Mouse (Mus musculus) neural tube, embryonic 10.5 days (tissue): ENCODE data around the gene Tenm4.

ENCODE experiments used
- DNase-seq: peaks from one replicate; pipeline ENCODE4 v3.0.0-alpha.2; 2017; ENCODE audit warnings: low spot score; ENCODE audit errors: extremely low spot score

The Tenm4 gene

GRCm38 (mm10) chr7:96406630-96407214 is 235.7 kb downstream of the Tenm4 start:
- DNase-seq = no peak

- peak; percentile 35 for DNase-seq
Observed at GRCm38 (mm10) chr7:96408161-96408889, 237.3 kb downstream of the Tenm4 start.

- no peak for DNase-seq
Observed at GRCm38 (mm10) chr7:96409323-96409880, 238.4 kb downstream of the Tenm4 start.

- no peak for DNase-seq
Observed at GRCm38 (mm10) chr7:96413822-96414221, 242.8 kb downstream of the Tenm4 start.

- DNase-seq = no peak
Observed at GRCm38 (mm10) chr7:96414290-96415055, 243.4 kb downstream of the Tenm4 start.

GRCm38 (mm10) chr7:96417251-96418004 is 246.4 kb downstream of the Tenm4 start:
- DNase-seq = no peak

- DNase-seq = no peak
Observed at GRCm38 (mm10) chr7:96418146-96418545, 247.1 kb downstream of the Tenm4 start.

- DNase-seq = no peak
Observed at GRCm38 (mm10) chr7:96420045-96420444, 249.0 kb downstream of the Tenm4 start.

- no peak for DNase-seq
Observed at GRCm38 (mm10) chr7:96420926-96421605, 250.0 kb downstream of the Tenm4 start.

GRCm38 (mm10) chr7:96426954-96427353 is 255.9 kb downstream of the Tenm4 start:
- DNase-seq = no peak

- no peak for DNase-seq
Observed at GRCm38 (mm10) chr7:96433307-96433706, 262.3 kb downstream of the Tenm4 start.

- no peak for DNase-seq
Observed at GRCm38 (mm10) chr7:96438392-96438791, 267.3 kb downstream of the Tenm4 start.

GRCm38 (mm10) chr7:96440161-96440707 is 269.2 kb downstream of the Tenm4 start:
- no peak for DNase-seq

- DNase-seq = no peak
Observed at GRCm38 (mm10) chr7:96445771-96446170, 274.7 kb downstream of the Tenm4 start.

- DNase-seq = no peak
Observed at GRCm38 (mm10) chr7:96447806-96448397, 276.9 kb downstream of the Tenm4 start.

- no peak for DNase-seq
Observed at GRCm38 (mm10) chr7:96455957-96456356, 284.9 kb downstream of the Tenm4 start.

GRCm38 (mm10) chr7:96456618-96457017 is 285.6 kb downstream of the Tenm4 start:
- DNase-seq = no peak

- no peak for DNase-seq
Observed at GRCm38 (mm10) chr7:96457891-96458290, 286.8 kb downstream of the Tenm4 start.

GRCm38 (mm10) chr7:96458992-96459391 is 287.9 kb downstream of the Tenm4 start:
- no peak for DNase-seq

- DNase-seq = no peak
Observed at GRCm38 (mm10) chr7:96466761-96467160, 295.7 kb downstream of the Tenm4 start.
